Mouse (Mus musculus) lung, postnatal 10 days (tissue): ENCODE measurements at regions not wholly inside any gene's neighbourhood (a gene's known extent, or its start where the extent isn't known, plus 50 kb on each side); places are given as distances from the start of the nearest gene placed in this dataset.
A peak's percentile ranks its signal among the peaks of the same experiment; 100 is the strongest.

Experiments
- DNase-seq: peaks from one replicate; pipeline ENCODE4 v3.0.0; 2021

GRCm38 (mm10) chr10:126070984-126071713 is 105.2 kb downstream of the Lrig3 start:
- peak; percentile 16 for DNase-seq

- DNase-seq: no peak
Measured at GRCm38 (mm10) chr10:126071714-126072057, 105.7 kb downstream of the Lrig3 start.

GRCm38 (mm10) chr10:126077313-126077966 is 111.5 kb downstream of the Lrig3 start:
- DNase-seq: no peak

- DNase-seq: peak; percentile 60
Measured at GRCm38 (mm10) chr10:126082576-126082975, 116.6 kb downstream of the Lrig3 start.

- DNase-seq: peak; percentile 20
Measured at GRCm38 (mm10) chr10:126086684-126087083, 120.7 kb downstream of the Lrig3 start.

GRCm38 (mm10) chr10:126094238-126094880 is 128.4 kb downstream of the Lrig3 start:
- no peak for DNase-seq

GRCm38 (mm10) chr10:126097896-126098295 is 131.9 kb downstream of the Lrig3 start:
- DNase-seq: no peak

GRCm38 (mm10) chr10:126102876-126103275 is 136.9 kb downstream of the Lrig3 start:
- no peak for DNase-seq

GRCm38 (mm10) chr10:126113106-126113505 is 147.1 kb downstream of the Lrig3 start:
- no peak for DNase-seq

- DNase-seq: no peak
Measured at GRCm38 (mm10) chr10:126115386-126115785, 149.4 kb downstream of the Lrig3 start.

- no peak for DNase-seq
Measured at GRCm38 (mm10) chr10:126121626-126122025, 155.7 kb downstream of the Lrig3 start.

GRCm38 (mm10) chr10:126122504-126122903 is 156.5 kb downstream of the Lrig3 start:
- DNase-seq: no peak

GRCm38 (mm10) chr10:126133188-126133587 is 167.2 kb downstream of the Lrig3 start:
- DNase-seq: no peak

GRCm38 (mm10) chr10:126133957-126134356 is 168.0 kb downstream of the Lrig3 start:
- DNase-seq: no peak

- DNase-seq: no peak
Measured at GRCm38 (mm10) chr10:126138585-126138984, 172.6 kb downstream of the Lrig3 start.

GRCm38 (mm10) chr10:126141586-126141985 is 175.6 kb downstream of the Lrig3 start:
- no peak for DNase-seq

- DNase-seq: peak; percentile 45
Measured at GRCm38 (mm10) chr10:126143833-126144232, 177.9 kb downstream of the Lrig3 start.

GRCm38 (mm10) chr10:126144609-126145202 is 178.7 kb downstream of the Lrig3 start:
- no peak for DNase-seq

GRCm38 (mm10) chr10:126157300-126157699 is 191.3 kb downstream of the Lrig3 start:
- DNase-seq: no peak

GRCm38 (mm10) chr10:126165215-126165614 is 199.2 kb downstream of the Lrig3 start:
- no peak for DNase-seq

- no peak for DNase-seq
Measured at GRCm38 (mm10) chr10:126169095-126169873, 203.3 kb downstream of the Lrig3 start.

- peak; percentile 41 for DNase-seq
Measured at GRCm38 (mm10) chr10:126169874-126170163, 203.9 kb downstream of the Lrig3 start.
